Mouse (Mus musculus) liver, embryonic 14.5 days (tissue): ENCODE measurements around the gene S100z.

Experiments used
- CTCF ChIP-seq: IDR thresholded peaks from 2 replicates; pipeline ENCODE4 v1.5.1; 2016; ENCODE audit warnings: antibody characterized with exemption, low read depth, control low read depth
- EP300 ChIP-seq: IDR thresholded peaks from 2 replicates; pipeline ENCODE4 v1.6.1; 2016; ENCODE audit warnings: antibody characterized with exemption, low read depth

- peak; percentile 87 for TF ChIP-seq CTCF
- no peak for TF ChIP-seq EP300
These were observed 2.9 kb upstream of the S100z start for GRCm38 (mm10) chr13:95481428-95481827.
